Mouse (Mus musculus) cerebellum, postnatal 14 days (tissue): ENCODE measurements around the gene Plk5.

ENCODE experiments used
- DNase-seq, 2 experiments: peaks; one replicate each; pipeline ENCODE4 v3.0.0; 2021; ENCODE audit warnings: mixed read lengths in 2 of 2

Gene Plk5

DNA sequence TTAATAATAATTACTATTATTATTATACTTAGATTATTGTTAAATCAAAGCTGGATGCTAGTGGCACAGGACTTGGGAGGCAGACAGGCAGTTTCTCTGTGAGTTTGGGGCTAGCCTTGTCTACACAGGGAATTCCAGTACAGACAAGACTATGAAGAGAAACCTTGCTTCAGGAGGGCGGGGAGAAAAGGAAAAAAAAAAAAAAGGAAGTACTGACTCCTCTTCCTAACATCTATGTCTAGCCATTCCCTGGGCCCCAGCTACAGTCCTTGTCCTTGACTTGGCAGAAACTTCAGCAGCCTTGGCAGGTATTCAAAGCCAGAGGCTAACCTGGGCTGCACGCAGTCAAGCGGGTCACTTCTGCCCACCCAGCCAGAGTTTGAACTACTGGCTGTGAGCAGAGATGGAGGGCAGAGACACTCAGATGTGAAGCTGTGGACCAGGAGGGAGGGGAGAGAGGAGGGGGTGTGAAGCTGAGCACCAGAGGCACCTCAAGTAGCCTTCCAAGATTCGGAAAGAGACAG, 33.0 kb downstream of the Plk5 start:
- no peak for DNase-seq

DNA sequence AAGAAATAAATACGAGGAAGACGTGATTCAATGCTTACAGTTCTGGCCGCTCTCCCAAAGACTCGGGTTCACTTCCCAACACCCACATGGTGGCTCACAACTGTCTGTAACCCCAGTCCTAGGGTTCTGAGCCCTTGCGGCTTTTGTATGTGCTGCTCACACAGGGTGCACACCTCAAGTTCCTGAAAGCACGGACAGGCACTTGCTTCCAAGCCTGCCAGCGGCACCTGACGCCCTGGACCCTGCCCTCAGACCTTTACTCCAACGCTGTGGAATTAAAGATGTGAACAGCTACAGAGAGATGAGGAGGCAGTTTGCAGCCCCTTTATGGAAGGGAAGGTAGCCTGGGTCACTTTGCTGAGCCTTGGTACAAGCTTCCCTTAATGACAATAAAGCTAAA, 34.4 kb downstream of the Plk5 start:
- DNase-seq: no peak

DNA sequence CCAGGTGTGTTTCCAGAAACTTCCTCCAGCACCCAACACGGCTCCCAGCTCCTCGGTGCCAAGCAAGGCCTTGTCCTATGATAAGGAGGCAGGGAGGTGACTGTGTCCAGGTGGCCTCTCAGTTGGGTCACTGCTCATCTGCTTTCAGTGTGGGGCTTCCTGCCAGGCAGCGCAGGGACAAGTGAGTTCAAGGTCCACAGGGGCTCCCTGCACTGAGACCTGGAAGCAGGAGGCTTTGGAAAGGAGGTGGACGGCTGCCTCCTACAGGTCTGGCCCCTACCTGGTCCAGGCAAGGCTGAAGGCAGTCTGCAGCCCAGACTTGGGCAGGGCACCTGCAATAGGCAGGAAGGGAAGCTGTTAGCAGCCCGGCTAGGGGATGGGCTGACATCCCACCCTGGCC, 36.4 kb downstream of the Plk5 start:
- DNase-seq: no peak

DNA sequence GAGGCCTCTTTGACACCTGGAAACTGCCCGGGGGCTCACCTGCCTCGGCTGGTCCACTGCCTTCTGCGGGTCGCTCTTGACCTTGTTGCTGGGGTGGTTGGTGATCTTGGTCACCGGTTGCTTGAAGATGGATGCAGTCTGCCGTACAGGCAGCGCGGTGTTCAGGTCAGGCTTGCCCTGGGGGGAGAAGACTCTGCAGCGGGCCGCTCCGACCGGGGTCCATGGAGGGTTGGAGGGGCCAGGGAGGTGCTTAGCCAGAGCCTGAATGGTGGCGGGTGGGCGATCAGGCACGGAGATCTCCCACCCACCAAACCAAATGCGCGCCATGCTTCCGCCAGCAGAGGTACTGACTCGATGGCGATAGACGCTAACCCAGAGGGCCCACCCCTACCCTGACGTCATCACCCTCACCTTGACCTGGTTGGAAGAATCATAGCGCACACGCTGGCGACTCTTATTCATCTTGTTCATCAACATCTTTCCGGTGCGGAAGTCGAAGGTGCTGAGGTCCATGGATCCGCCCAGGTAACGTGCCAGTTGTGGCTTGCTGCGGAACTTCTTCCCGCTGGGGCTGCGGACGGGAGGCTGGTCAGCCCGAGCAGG, 38.9 kb downstream of the Plk5 start:
- DNase-seq: no peak

DNA sequence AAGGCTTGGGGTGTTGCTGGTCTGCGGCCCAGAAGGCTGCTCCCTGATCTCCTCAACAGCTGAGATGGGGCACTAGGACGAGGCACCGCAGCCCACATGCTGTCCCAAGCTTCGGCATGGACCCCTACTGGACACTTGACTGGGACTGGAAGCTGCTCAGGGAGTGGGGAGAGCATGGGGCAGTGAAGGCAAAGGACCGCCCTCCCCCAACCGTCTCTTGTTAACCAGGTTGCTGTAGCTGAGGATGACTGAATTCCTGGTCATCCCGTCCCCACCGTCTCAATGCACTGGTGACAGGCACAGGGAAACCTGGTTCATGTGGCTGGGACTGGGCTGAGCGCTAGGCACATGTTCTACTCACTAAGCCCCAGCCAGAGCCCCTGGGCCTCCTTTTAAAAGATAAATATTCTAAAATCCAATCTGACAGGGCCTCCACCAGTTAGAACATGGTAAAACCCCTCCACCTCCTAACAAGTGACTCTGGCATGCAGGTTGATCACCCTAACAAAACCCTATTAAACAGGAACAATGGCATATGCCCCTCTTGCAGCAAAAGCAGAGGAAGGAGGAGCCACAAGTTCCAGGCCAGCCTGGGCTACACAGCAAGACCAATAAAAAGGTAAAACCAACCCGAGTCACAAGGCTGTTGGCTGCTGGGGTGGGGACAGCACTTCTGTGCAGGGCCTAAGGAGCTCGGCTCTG, 40.7 kb downstream of the Plk5 start:
- no peak for DNase-seq

DNA sequence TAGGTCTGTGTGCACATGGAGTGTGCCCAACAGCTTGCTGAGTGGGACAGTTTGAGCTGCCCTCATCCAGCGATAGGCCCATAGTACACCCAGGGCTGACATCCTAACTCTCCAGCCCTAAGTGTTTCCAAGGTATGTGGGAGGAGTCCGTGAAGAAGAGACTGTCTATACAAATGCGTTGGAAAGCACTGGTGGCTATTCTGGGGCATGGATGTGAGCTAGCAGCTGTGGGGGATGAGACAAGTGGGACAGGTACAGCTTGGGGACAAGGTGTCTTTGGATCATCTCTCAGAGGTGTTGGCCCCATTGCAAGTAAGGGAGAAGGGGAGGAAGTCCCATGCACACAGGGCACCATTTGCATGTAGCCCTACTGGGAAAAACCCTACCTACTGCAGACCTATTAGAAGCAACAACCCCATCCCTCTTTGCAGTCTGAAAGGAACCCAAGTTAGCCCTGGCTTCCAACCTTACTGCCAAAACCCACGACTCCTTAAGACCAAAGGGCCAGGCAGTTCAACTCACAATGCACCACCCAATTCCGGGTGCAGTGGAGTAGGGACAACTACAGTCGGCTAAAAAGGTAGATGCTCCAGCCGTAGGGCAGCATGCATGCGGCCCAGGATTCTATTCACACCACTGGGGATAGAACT, 41.4 kb downstream of the Plk5 start:
- DNase-seq: peak in 1 of 2 experiments; percentile 32

DNA sequence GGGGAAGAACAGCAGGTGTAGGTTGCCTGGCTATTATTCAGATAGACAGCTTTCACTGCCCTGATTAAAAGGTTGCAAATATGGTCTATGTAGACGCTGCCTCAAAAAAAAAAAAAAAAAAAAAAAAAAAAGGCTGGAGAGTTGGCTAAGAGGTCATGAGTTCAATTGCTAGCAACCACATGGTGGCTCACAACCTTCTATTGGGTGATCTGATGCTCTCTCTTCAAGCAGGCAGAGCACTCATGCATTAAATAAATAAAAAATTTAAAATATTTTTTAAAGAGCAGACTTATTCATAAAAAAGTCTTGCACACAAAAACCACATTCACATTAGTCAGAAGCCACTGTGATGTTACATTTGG, 41.9 kb downstream of the Plk5 start:
- DNase-seq: no peak

DNA sequence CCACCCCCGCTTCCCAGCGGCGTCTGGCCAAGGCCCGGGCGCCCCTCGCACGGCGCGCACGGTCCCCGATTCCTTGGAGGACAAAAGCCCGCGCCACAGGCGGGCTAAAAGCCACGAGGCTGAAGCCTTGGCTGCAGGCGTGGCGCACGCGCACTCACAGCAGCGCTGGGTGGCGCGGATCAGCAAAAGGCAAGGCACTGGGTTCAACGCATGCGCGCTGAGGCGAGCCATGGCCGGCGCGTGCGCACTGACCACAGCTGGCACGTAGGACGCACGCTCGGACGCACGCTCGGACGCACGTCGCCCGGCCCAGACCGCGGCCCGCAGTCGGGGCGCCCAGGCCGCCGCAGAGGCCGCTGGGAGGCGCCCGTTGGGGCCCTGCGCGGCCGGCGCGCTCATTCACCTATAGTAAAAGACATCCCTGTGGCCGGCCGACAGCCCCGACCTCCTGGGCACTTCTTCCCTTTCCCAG, 42.5 kb downstream of the Plk5 start:
- peak; percentile 99 for DNase-seq

DNA sequence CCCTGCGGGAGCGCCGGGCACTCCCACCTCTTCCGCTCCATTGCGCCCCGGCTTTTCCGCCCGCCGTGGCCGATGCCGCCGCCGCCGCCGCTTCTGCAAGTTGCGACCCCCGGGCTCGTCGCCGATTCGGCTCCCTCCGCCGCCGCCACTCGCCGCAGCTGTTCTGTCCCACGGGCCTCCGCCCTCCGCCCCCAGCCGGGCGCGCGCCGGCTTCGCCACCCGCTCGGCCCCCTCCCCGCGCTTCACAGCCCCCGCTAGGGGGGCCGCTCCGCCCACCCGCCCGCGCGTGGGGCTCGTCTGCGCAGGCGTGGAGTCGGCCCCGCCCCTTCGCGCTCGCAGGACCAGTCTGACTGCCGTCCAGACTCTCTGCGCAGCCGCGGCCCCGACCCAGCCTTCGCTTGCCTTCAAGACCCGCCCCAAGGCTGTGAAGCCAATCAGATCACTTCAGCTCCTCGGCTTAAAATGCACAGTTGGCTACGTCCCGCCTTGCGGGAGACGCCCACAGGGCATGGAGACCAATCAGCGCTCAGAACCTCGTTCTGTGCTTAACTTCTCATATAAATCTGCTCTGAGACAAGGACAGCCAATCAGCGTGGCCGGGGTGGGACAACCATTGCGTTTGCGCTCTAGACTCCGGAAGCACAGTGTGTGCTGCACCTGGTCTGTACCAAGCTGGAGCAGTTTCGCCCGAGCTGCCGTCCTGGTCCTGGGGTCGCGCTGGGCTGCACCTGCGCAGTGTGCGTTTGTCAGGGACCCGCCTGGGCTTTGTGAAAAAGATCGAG, 43.1 kb downstream of the Plk5 start, which contains the start of gene Mbd3:
TSS of gene Mbd3 (minus strand) at position 360 of the 782 bp plus-strand sequence.
- peak; percentile 99 to 100 for DNase-seq

DNA sequence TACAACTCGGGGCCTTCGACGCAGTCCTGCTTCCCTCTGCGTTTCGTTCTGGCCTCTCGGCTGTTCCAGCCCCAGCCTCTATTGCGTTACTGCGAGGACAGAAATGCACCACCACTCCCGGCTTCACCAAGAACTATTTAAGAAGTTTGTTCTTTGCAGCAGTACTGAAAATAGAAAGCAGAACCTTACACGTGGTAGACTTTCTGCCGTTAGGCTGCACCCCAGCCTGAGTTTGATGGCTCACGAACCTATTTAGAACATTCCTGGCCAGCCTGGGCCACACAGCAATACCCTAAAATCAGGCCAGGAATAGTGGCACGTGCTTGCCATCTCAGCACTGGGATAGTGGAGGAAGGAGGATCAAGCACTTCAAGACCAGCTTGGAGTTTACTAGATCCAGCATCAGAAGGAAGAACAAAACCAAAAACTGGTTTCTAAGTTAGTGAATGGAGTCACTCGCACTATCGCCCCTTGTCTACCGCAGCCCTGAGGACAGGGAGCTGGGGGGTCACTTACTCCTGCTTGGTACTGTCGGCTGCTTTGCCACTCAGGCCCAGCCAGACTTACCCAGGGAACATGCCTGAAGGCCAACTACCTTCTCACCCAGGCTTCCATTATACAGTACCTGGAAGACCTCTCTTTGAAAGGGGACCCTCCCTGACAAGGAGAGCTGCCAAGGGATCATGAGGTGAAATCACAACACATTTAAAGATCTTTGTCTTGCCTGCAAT, 43.9 kb downstream of the Plk5 start:
- peak in 1 of 2 experiments; percentile 33 for DNase-seq

DNA sequence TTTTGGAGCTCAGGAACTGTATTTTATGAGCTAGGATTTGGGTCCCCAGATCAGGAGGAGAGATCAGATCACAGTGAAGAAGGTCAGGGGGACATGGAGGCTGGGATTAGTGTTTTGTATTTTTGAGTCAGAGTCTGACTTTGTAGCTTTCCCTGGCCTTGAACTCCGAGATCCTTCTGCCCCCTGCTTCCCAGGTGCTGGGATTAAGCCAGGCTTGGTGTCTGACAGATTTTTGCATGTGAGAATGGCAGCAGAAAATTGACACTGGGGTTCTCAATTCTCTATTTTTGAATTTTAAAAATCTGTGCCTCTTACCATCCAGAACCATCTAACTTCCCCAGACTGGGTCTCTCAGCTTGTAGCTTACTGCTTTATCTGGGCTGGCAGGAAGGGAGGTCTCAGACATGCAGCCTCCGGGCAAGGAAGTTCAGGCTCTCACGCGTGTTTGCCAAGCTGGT, 44.5 kb downstream of the Plk5 start:
- DNase-seq: no peak

DNA sequence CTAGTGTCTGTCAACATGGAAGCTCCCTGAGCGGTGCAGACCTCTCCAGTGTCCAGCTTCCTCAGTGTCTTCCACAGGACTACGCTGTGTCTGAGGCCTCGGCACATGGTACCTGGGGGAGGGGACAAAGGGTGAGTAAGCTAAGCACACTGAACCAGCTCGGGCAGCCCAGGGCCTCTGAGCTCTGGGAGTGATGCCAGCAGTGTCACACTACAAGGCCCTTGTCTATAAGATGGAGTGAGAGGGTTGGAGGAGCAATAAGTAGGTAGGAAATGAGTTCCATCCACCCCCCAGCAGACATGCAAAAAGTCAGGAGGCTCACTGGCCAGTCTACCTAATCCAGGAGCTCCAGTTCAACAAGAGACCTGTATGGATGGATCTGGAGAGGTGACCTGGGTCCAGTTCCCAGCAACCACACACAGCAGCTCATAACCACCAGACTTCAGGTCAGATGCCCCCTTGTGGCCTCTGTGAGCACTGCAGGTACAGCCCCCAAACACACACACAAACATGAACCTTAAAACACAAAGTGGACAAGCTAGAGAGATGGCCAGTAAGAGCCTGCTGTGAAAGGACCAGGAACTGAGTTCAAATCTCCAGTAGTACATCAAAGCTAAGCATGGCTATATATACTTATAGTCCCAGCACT, 46.9 kb downstream of the Plk5 start:
- DNase-seq: peak; percentile 38 to 67

DNA sequence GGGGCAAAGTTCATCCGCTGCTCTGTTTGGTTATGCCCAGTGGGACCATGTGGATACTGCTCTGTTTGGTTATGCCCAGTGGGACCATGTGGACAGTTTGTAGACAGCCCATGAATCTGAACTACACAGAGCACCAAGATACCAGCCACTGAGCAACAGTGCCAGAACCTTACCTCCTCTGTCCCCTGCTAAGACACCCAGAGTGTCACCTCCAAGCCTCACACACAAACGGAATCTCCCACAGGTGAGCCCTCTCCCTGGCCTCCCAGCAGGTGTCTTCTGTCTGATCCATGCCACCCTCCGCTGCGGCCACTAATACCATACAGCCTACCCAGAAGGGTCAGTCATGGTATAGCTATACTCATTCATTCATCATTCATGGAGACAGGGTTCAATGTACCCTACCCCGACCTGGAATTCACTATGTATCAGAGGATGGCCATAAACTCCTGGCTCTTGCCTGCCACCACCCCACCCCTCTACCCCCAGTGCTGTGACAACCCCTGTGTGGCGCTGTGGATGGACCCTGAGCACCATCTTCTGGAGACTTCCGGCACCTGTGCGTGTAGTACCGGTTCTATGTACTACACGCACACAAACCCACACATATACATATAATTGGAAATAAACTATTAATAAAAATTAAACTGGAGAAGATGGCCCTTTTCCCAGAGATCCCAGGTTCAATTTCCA, 49.4 kb downstream of the Plk5 start:
- DNase-seq: no peak

DNA sequence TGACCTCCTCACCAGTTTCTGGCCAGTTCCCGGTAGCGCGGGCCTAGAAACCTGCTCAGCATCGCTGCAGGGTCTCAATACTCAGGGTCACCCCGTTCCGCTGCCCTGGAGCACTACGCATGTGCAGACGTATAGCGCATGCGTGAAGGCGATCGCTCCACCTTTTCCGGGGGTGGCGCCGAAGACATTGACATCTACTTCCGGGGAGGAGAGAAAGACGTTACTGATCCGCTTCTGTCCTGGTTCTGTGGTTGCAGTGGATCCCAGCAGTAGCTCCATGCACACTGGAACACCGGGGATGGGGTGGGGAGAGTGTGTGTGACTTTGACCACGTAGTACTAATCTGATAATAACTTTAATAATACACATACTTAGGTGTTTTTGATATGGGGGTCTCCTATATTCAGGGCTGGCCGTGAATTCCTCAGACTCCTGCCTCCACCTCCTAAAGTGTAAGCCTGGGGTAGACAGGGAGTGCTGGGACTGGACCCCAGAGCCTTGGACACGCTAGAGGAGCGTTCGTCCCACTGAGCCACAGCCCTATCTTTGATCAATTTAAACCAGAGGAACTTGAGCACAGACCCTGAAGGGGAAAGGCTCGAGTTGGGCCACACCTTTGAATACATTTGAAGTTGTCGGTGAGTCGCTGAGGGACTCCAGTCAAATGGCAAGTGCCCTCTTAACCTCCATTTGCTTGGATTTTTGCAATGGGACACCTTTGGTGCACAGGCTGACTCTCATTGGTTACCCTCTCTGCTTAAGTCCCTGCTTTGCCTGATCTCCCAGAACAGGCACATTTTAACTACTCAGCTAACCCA, 50.6 kb downstream of the Plk5 start, which contains the start of gene Uqcr11:
TSS of gene Uqcr11 (minus strand) at position 147 of the 818 bp plus-strand sequence.
- peak; percentile 93 to 94 for DNase-seq

DNA sequence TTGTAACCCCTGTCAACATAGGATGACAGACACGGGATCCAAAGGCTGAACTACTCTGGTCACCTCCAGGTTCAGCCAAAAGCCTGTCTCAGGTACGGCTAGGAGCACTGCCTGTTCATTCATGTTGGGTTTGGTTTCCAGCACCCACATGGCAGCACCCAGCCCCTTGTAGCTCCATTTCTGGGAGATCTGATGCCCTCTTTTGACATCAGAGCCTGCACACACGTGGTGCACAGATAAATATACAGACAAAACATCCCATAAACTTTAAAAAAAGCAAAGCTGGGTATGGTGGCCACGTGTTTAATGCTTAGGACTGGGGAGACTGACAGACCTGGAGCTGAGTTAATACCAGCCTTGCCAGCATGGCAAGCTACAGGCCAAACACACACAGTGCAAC, 51.7 kb downstream of the Plk5 start:
- DNase-seq: no peak

DNA sequence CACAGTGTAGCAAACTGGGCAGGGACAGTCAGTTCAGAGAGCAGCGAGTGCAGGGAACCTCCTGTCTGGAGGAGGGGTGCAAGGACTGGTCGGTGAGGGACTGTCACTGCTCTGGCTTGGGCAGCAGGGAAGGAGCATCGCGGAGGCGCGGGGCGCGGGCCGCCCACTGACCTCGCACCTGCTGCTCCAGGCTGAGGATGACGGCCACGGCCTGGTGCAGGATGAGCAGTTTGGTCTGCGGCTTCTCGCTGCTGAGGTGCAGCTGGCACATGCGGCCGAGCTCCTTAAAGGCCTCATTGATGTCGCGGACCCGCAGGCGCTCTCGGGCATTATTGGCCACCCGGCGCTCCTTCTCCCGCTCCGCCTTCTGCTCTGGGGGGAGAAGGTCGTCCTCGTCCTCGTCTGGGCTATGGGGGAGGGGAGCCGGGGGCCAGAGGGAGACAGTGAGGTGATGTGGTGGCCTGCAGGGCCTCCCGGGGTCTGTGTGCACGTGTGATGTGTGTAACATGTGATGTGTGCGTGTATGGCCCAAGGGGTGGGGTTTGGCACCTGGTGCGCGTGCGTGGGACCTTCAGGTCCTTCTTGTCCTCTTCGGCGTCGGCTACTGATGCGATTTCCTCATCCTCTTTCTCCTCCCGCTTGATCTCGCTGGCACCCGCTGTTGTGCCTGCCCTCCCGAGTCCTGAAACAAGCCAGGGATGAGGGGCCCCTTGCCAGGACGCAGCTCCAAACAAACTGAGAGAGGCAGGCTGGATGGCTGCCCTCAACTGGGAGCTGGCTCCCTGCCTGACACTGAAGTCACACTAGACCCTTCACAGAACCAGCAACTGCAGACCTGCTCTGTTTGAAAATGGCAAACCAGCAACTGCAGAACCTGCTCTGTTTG, 56.6 kb downstream of the Plk5 start:
- DNase-seq: peak; percentile 91 to 94
